Mouse (Mus musculus): ENCODE data around the gene Cd300ld4.
"Not testable (repeated sequence)": the region's sequence is repeated elsewhere in the genome, so short reads cannot be mapped to it uniquely, and the experiment has no call there.

Gene Cd300ld4

DNA sequence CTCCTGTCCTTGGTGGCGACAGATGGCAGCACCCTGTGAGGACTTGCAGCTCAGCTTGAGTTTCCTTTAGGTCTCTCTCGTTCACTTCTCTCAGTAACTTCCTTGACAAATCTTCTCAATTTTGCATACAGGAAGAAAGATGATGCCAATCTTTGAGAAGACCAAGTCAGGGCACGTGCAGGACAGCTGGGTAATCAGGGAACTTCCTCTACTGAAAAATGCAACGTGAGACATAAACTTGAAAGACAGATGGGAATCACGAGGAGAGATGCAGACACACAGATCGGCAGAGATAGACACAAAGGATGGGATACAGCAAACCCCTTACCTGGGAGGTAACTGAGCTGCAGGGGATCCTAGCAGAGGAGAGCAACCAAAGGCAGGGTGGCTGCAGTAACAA, at the start of gene Cd300ld4:
Gene Cd300ld4 (minus strand): TSS at position 101 of the 400 bp plus-strand sequence.
- not testable (repeated sequence) for DNase-seq (ENCODE audit: low read depth, low spot score)

DNA sequence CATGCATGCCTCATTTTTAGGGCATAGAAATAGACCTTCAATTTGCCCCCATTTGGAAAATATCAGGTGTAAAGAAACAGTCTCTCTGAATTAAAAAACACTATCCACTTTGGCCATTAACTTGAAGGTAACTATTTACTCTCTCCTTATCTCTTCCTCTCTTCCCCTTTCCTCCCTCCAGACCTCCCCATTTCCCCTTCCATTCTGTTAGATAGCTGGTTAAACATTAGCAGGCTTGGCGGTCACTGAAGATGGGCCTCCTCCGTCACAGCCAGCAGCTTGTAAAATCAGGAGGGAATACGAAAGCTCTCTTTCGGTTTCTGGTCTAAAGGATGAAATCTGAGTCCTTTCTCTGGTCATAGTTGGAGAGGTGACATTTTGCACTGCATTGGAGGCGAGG, 49.0 kb upstream of the Cd300ld4 start:
- no peak for DNase-seq (ENCODE audit: low read depth, low spot score)

DNA sequence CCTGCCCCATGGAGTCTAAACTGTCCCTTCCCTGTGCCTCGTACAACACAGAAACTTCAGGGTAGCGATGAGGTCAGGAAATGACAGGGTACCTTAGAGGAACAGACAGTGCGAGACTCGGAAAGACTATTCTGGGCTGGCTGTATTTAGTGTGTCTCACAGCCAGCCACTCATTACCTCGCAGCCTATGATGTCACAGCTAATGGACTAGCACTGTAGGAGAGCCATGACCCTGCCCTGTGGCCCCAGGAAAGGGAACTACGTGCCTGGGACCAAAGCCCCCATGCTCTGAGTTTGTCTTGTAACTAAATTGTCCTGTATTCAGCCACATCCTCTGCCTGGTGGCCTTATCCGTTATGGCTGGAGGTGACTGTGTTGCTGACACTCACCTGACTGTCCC, 48.6 kb upstream of the Cd300ld4 start:
- DNase-seq (ENCODE audit: low read depth, low spot score), result no peak

DNA sequence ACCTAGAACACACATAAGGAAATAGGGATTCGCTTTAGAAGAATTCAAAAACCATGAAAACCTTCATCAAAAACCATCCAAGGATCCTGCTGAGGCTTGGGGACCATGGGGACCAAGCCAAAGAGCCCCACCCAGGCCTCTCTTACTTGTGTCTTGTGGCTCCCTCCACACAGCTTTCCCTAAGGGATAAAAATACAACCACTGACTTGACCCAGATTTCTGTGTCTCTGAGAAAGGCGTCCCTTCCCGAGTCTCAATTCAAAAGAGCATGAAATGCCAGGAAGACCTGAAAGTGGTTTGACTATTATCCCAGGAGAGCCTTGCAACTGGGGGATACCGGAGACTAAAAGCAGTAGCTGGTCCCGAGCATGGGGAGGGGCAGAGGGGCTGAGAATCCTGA, 46.2 kb upstream of the Cd300ld4 start:
- DNase-seq (ENCODE audit: low read depth, low spot score), result no peak

DNA sequence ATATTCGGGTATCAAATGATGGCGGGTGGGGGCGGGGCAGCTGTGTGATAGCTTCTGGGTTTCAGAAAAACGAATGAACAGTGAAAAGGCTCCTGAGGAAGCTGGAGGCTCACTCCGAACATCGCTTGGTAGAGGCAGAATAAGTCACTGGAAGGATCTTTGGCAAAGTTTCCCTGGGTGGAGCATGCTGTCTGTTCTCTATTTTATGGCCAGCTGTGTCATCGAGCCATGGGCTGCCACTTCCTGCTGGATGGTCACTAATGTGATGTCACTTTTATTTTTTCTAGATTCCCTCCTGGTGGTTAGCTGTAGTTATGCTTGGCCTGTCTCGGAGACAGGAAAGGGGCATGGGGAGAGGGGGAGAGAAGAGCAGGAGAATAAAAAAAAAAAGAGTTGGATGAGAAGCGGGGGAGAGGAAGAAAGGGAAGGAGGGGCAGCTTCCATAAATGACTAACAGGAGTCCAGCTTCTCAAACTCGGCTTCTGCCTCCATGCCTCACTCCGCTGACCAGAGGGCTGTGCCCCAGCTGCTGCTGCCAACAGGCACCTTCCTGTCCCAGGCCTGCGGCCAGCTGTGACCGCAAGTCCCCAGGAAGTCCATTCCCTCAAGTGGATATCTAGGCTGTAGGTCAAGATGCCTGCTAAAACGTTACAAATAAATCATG, 45.0 kb upstream of the Cd300ld4 start:
- DNase-seq (ENCODE audit: low read depth, low spot score), result no peak

DNA sequence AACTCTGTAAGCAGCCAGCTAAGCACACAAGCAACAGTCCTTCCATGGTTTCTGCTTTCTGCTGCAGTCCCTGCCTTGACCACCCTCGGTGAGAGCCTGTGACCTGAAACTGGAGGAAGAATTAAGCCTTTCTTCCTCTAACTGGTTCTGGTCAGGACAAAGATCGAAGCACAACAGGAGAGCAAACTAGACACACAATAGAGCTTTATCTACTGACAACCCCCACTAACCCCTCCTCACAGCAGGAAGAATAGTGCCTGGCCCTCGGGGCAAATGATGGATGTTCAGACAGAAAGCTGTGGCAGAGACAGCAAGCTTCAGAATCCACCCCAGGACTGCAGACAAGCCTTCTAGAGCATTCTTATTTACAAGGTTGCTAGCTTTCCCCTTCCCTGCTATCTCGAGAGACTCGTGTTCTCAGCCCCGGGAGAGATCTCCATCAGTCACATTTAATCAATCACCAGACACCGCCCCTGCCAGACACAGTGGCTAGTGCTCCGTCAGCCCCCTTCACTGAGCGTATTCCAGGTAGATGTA, 44.3 kb upstream of the Cd300ld4 start:
- DNase-seq (ENCODE audit: low read depth, low spot score), result no peak

DNA sequence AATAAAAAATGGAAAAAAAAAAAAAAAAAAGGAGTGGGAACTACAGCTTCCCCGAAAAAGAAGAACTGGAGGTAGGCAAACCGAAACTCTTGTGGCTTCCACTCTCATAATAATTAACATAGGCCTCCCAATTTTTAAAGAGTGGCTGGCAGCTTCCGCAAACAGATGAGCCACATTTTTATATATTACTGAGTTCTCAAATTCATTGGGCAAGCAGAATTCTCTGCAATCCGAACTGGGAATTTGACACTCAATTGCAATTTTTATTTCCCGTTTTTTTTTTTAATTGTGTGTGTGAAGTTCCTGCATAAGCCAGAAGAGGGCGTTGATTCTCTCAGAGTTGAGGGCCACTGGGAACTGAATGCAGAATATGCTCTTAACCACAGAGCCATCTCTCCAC, 40.0 kb upstream of the Cd300ld4 start:
- no peak for DNase-seq (ENCODE audit: low read depth, low spot score)

DNA sequence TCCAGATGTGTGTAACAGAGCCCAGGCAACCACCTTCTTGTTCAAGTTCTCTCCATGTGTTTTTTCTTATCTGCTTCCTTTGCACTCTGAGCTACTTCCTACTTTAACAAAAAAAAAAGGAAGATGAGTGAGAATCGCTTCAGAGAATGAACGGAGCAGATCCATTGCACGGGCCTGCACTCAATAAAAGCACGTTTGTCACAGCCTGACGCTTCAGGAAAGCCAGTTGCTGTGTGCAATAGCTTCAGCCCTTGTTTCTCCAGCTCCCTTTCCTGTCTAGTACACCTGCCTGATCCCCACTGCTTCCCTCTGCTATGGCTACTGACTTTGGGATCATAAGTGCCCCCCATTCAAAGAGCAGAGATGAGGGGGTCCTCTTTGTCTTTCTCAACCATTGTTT, 35.3 kb upstream of the Cd300ld4 start, which contains the start of gene Cd300e:
Gene Cd300e (minus strand): TSS at position 101 of the 400 bp plus-strand sequence.
- no peak for DNase-seq (ENCODE audit: low read depth, low spot score)

DNA sequence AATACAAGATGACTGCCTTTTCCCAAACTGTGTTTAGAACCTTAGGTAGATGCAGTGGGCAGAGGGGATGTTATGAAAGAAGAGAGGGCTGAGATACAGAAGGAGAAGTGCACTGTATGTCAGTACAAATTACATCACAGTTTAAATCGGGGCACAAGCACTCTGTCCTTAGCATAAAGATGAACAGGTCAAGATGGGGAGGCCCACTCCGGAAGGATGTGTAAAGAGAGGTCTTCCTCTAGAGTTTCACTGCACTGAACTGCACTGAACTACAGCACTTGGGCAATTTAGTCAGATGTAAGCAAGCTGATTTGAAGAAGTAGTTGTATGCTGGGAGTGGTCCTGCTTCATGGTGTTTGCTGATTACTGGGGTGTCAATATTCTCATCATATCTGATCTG, 33.0 kb upstream of the Cd300ld4 start:
- DNase-seq (ENCODE audit: low read depth, low spot score), result no peak

DNA sequence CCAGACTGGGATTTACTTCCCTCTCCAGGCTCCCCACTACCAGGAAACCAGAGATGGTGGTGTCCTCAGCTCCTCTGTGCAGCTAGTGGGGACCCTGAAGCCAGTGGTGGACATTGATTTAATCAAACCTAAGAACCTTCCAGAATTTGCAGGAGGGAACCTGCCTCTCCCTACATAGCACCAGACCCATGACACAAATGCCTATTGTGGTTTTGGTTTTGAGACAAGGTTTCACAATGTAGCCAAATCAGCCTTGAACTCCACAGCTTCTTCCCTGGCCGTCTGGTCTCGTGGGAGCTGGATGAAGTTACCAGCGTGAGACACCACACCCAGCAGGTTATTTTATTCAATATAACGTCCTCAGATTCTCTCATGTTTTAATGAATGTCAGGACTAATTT, 31.9 kb upstream of the Cd300ld4 start:
- no peak for DNase-seq (ENCODE audit: low read depth, low spot score)

DNA sequence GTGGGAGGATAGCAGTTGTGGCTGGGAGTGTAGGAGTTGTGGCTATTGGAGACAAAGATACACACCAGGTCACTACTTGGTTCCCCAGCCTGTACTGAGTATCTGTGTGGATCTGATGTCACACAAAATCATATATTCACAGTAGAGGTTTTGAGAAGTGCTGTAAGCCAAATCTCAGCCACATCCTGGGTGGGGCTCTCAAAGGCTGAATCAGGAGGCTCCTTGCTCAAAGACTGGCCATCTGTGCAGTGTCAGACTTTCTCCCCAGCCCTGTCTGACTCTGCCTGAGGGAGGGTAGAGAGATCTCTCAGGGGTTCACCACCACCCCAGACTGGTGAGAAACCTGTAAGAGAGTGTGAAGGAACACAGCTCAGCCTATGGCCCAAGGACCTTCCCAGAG, 27.7 kb upstream of the Cd300ld4 start:
- no peak for DNase-seq (ENCODE audit: low read depth, low spot score)

DNA sequence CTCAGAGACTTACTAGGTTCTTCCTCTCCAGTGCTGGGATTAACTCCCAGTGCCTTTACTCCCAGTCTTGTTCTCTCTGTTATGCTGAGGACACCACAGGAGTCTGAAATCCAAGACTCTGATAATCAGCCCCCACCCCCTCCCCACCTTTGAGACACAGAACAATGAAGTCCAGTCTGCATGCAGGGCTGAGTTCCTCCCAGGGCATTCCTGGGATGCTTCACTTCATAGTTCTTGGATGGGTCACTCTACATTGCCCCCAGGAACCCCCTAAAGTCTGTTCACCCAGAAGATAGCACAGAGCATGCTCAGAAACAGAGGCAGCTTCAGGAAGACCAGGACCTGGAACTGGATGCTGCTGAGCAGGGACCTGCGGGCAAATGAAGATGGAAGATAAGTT, 26.2 kb upstream of the Cd300ld4 start:
- no peak for DNase-seq (ENCODE audit: low read depth, low spot score)

DNA sequence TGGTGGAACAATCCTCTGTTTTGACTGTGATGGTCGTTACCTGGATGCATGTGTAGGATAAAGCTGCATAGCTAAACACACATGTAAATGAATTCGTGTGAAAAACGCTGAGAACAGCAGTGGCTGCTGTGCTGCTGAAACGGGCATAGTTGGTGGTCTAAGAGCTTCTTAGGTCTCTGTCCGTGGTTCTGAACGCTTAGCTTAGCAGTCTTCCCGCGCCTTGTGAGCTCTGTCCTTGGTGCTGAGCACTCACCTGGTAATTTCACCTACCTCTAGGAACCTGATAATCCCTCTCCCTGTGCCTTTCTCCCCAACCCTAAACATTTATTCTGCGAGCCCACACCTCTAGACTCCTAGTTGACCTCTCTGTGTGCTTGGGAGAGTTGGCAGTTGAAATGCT, 25.4 kb upstream of the Cd300ld4 start:
- no peak for DNase-seq (ENCODE audit: low read depth, low spot score)

DNA sequence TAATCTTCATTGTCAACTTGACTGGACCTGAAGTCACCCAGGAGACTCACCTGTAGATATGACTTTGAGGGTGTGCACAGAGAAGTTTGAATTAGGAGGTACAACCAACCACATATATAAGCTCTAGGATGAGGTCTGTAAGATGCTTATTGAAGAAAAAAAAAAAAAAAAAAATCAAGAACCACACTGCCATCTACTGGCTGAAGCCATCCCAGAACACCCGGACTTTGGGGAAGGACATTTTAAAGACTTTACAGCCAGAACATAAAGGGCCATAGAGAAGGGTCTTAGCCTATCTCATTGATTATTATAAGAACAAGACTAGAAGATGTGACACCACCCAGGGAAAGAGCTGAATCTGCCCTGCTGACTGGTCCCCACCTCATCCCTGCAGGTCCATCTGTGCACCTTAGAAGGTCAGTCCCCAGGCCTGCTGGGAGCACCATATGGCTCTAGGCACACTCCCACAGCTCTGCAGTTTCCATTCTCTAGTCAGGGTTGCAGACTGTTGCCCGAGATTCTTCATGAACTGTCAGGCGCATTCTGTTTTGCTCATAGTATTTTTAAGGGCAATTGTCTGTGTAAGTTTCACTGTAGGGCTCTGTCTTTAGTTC, 22.6 kb upstream of the Cd300ld4 start:
- no peak for DNase-seq (ENCODE audit: low read depth, low spot score)

DNA sequence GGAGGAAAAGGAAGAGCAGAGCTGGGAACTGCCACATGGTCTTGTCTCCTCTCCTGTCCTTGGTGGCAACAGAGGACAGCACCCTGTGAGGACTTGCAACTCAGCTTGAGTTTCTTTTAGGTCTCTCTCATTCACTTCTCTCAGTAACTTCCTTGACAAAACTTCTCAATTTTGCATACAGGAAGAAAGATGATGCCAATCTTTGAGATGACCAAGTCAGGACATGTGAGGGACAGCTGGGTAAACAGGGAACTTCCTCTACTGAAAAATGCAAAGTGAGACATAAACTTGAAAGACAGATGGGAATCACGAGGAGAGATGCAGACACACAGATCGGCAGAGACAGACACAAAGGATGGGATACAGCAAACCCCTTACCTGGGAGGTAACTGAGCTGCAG, 21.4 kb upstream of the Cd300ld4 start, which contains the start of gene Cd300ld3:
Gene Cd300ld3 (minus strand): TSS at position 151 of the 400 bp plus-strand sequence.
- DNase-seq (ENCODE audit: low read depth, low spot score), result no peak

DNA sequence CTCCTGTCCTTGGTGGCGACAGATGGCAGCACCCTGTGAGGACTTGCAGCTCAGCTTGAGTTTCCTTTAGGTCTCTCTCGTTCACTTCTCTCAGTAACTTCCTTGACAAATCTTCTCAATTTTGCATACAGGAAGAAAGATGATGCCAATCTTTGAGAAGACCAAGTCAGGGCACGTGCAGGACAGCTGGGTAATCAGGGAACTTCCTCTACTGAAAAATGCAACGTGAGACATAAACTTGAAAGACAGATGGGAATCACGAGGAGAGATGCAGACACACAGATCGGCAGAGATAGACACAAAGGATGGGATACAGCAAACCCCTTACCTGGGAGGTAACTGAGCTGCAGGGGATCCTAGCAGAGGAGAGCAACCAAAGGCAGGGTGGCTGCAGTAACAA, 10.9 kb upstream of the Cd300ld4 start, which contains the start of gene Cd300ld5:
Gene Cd300ld5 (minus strand): TSS at position 101 of the 400 bp plus-strand sequence.
- DNase-seq (ENCODE audit: low read depth, low spot score), result not testable (repeated sequence)

DNA sequence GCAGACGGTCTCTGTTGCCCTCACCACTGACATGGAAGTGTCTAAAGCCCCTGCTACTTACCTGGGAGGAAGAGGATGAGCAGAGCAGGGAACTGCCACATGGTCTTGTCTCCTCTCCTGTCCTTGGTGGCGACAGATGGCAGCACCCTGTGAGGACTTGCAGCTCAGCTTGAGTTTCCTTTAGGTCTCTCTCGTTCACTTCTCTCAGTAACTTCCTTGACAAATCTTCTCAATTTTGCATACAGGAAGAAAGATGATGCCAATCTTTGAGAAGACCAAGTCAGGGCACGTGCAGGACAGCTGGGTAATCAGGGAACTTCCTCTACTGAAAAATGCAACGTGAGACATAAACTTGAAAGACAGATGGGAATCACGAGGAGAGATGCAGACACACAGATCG, 10.7 kb downstream of the Cd300ld4 start, which contains the start of gene Cd300ld2:
Gene Cd300ld2 (minus strand): TSS at position 101 of the 400 bp plus-strand sequence.
- DNase-seq (ENCODE audit: low read depth, low spot score), result not testable (repeated sequence)

DNA sequence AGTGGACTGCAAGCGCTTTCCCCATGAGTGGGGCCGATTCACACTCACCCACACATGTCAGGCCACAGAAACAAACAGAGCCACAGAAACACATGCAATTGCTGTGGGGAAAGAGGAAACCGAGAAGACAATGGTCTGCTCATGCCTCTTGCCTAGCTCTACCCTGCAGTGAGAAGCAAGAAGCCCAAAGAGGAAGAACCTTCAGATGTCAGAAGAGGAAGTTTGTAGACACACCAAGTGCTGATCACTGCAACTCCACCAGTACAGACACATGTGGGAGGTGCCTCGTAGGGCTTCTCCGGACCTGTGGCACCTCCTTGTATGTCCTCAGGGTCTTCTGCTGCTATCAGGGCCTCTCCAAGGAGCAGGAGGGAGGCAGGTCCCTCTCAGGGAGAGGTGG, 22.7 kb downstream of the Cd300ld4 start:
- no peak for DNase-seq (ENCODE audit: low read depth, low spot score)

DNA sequence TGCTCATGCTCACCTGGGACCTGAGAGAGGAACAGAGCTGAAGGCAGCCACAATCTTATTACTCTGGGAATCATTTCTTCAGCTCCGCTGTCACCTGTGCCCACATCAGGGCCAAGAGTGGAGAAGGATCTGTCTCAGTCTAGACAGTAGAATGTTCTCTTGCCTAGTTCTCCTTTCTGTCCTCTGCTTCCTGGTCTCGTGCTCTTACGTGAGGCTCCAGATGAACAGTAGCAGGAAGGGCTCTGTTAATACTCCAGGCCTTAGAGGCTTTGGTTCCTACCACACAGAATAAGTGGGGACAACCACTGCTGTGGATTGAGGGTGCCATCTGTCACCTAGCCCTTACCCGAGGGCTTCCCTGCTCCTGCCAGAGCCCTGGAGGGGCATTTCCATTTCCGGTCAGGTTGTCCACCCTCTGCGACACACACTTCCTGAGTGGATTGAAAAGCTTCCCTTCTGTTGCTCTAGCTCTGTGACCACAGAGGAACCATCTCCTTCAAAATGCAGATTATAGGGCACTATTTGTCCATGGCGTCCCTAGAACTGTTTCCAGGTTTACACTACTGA, 25.3 kb downstream of the Cd300ld4 start, which contains the start of gene Cd300c2:
Gene Cd300c2 (minus strand): TSS at position 407 of the 567 bp plus-strand sequence.
- DNase-seq (ENCODE audit: low read depth, low spot score), result no peak

DNA sequence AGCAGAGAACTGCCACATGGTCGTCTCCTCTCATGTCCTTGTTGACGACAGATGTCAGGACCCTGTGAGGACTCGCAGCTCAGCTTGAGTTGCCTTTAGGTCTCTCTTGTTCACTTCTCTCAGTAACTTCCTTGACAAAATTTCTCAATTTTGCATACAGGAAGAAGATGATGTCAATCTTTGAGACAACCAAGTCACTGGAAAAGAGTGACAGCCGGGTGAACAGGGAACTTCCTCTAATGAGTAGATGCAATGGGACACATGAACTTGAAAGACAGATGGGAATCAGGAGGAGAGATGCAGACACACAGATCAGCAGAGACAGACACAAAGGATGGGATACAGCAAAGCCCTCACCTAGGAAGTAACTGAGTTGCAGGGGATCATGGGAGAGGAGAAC, 37.0 kb downstream of the Cd300ld4 start, which contains the start of gene Cd300ld:
Gene Cd300ld (minus strand): TSS at position 130 of the 400 bp plus-strand sequence.
- DNase-seq (ENCODE audit: low read depth, low spot score), result no peak

DNA sequence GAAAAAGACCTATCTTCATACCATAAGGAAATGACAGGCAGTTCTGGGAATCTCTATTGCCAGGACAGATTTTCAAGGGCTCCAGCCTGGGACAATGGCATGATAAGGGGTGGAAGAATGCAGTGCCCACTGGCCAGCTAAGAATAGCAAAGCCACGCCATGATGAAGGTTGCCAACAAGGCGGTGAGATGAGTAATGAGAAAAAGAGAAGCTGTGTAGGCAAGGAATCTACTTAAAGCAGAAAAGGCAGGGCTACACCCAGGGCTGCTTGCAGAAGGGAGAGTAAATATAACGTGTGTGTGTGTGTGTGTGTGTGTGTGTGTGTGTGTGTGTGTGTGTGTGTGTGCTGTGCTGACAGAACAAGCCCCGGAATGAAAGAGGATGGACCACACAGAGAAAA, 44.9 kb downstream of the Cd300ld4 start:
- no peak for DNase-seq (ENCODE audit: low read depth, low spot score)

DNA sequence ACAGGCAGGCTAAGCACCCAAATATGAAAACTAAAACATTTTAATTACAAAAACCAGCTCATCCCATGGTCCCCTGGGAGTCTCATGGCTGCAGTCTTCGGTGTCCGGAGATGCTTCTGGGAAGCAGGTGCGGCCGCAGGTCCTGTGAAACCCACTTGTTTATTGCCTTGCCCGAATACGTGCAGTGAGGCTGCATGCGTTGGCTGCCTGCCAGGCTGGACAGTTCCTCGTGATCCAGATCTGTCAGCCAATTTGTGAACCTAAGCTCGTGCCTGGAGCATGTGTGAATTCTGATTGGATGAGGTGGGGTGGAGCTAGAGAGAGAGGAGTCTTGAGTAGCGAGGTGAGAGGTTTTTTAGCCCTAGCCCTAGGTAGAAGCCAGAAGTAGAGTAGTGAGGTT, 54.1 kb downstream of the Cd300ld4 start:
- DNase-seq (ENCODE audit: low read depth, low spot score), result no peak
